Mouse (Mus musculus): ENCODE measurements around the gene Slc25a38.

Slc25a38 gene

DNA sequence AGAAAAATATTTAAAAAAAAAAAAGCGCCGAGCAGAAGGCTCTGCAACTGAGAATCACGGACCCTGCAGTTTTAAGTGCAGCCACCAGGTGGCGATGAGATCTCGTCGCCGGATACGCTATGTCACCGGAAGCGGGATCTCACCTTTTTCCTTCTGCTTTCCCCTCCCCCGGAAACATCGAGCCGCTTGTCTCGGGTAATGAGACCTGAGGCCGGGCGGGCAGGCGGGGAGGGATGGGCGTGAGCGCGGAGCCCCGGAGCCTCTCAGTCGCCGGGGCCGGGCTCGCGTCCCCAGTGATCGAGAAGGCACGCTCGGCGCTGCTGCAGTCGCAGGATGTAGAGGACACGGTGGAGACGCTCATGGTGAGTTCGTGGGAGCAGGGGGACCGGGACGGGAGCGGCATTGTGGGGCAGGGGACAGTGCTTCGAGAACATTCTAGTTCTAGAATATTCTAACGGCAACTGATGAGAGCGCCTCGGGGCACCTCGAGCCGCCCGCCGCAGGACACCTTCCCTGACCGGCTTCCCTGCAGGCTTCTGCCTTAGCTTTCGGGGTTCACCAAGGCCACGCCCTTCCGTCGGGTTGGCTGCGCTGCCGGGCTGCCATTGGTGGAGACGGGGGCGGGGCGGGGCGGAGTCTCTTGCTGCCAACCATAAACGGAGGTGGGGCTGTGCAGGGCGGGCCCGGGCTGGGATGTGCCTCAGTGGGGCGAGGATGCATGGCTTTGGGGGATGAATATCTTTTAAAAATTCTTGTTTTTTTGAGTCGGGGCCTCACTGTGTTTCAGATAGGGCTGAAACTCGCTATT lies at the start of gene Slc25a38:
Slc25a38 (plus strand) TSS at position 164 of the 808 bp plus-strand sequence.
- peak; percentile 87 for DNase-seq (ENCODE audit: low read depth, low spot score)

DNA sequence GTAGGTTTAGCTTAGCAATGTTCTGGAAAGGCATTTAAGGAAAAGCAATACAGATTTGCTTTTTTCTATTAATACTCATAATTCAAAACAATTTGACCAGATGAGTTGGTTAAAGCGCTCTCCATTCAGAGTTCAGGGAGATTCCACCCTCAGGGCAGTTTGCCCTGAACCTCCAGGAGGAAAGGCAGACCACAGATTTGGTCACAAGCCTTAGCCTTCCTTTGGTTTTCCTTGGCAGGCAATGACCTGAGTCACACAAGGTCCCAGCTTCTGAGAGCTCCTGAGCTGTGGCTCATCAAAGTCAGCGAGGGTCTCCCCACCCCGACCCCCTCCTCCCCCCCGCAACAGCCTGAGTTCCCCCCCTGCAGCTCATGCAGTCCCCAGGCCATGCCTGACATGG lies 45.9 kb upstream of the Slc25a38 start:
- DNase-seq (ENCODE audit: low read depth, low spot score), result no peak

DNA sequence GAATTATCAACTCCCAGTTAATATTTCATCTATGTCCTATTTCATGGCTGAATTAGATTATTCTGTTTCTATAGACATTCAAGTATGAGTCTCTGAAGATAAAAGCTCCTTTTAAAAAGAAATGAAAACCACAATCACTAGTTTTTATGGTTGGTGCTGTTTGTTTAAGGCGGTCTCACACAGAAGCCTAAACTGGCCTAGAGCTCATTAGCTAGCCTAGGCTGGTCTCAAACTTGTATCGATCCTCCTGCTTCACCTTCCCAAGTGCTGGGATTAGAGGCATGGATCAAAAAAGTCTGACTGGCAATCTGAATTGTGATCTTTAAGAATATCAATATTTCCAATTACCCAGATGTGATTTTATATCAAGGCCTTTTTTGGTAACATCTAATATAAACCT lies 42.6 kb upstream of the Slc25a38 start:
- DNase-seq (ENCODE audit: low read depth, low spot score), result no peak

DNA sequence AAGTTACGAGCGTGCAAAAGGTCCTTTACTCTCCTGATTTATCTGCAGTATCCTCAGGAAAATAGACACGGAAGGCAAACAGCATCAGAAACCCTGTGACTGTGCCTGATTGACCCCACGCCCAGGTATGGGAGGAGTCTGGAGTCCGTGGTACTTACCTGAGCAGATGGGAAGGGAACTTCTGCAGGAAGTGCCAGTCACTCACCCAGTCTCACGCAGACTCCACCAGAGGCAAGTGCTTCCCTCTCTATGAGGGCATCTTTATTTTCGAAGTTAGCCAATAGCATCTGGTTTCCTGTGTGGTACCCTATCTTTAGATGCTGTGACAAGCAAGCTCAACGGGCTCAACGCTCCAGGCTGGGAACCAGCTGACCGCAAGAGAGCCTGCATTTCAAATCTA lies 42.1 kb upstream of the Slc25a38 start:
- DNase-seq (ENCODE audit: low read depth, low spot score), result no peak

DNA sequence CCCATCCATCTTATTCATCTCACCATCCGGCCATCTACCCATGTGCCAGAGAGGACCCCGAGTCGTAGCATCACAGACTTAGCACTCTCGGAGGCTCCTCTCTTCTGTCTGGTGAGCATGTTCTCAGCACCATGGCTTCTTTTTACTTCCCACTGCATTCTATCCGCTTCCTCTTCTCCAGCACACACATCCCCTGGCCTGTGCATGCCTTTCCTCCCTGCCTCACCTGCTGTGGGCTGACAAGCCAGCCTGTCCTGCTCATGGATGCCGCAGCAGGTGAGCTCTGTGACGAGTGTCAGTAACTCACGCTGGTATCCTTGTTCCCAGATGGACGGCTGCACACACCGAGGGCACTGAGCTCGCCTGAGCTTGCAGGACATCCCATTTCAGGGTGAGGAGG lies 40.4 kb upstream of the Slc25a38 start, which contains the start of gene Cx3cr1:
Cx3cr1 (minus strand) TSS at position 101 of the 400 bp plus-strand sequence.
- DNase-seq (ENCODE audit: low read depth, low spot score), result no peak

DNA sequence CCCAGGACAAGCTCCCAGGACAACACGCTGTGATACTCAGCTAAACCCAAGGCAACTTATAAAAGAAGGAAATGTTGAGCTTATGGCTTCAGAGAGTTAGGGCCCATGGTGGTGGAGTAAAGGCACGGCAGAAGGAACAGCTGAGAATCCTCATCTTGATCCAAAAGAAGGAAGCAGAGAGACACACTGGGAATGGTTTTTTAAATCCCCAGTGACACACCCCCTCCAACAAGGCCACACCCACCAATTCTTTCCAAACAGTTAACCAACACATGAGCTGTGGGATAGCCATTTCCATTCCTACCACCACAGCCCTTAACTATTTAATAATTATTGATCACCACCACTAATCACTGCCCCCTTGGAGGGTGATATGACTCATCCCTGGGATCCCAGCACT lies 38.9 kb upstream of the Slc25a38 start:
- DNase-seq (ENCODE audit: low read depth, low spot score), result no peak

DNA sequence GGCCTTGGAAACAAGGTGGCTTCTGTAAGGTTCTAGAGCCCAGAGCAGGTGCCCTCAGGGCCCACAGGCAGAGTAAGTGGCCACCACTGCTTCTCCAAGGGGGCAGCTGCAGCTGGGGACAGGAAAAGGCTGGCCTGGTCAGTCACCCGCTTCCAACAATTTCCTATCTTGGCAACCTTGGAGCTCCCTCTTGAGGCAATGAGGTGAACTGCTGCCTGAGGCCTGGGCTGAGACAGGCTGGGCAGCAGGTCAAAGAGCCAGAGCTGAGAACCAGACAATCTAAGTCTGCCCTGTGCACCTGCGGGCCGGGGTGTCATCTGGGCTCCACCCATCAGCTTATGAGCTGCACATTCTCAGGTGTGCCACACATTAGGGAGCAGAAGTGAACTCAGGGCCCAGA lies 37.0 kb upstream of the Slc25a38 start:
- peak; percentile 62 for DNase-seq (ENCODE audit: low read depth, low spot score)

DNA sequence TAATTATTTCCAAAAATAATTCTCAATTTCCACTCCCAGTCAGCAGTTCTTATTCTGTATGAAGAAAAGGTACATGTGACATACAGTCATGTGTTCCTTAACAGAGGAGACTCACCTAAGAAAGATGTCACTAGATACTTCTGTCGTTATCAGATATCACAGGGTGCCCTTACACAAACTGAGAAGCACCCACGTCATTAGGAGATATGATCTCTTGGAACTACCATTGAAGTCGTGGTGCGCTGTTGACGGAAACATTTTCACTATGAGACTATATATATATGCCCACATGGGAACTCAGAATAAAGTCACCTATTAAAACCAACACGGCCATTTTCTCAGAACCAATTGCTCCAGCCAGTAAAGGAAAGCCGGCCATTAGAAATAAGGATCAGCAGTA lies 35.7 kb upstream of the Slc25a38 start:
- no peak for DNase-seq (ENCODE audit: low read depth, low spot score)

DNA sequence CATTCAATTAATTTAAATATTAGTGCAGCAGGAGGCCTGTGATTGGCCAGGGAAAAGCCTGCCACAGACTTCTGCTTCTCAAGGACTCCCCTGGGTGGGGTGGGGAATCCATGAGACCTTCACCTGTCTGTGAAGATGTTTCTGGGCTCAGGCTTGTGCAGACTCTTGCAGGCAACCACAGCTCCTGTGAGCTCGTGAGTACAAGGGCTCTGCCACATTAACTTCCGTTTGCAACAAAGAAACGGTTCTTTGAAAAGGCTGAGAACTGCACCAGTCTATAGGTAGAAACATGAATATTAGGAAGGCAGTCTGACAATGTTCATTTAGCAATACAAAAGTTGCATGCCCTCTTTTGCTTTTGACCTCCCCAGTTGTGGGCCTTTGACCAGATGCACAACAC lies 31.9 kb upstream of the Slc25a38 start:
- no peak for DNase-seq (ENCODE audit: low read depth, low spot score)

DNA sequence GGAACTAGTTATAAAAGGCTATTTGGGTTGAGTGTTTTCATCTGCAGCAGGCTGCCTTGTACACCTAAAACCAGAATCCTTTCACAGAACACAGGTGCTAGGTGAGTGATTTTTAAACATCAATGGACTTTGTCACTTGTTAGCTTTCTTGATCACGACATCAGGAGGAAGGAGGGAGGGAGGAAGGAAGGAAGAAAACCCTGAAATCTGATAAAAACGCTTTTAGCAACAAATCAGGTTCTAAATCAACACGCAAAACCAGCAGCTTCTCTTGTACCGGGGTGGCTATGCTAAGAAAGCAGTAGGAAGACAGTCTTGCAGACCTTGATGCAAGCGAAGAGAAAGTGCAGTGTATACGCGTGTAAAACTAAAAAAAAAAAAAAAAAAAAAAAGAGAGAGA lies 30.3 kb upstream of the Slc25a38 start:
- DNase-seq (ENCODE audit: low read depth, low spot score), result no peak

DNA sequence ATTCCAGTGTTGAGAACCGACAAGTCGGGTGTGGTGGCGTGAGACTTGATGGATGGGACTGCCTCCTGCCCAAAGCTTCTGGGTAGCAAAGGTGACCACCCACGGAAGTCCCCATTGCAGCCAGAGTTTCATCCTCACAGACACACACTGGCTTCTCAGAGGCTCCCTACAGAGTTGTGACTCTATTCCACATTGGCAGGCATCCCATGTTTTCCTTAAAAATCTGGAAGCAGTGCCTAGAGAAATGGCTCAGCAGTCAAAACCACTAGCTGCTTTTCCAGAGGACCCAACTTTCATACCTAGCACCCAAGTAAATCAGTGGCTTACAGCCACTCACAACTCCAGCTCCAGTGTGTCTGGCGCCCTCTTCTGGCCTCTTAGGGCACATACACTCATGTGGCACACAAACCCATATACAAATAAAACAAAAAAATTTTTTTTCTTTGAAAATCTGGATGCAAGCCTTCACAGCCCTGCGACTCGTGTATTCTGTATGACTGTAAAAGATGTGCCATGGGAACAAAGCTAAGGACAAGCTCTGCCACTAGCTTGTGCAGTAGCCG lies 29.5 kb upstream of the Slc25a38 start:
- no peak for DNase-seq (ENCODE audit: low read depth, low spot score)

DNA sequence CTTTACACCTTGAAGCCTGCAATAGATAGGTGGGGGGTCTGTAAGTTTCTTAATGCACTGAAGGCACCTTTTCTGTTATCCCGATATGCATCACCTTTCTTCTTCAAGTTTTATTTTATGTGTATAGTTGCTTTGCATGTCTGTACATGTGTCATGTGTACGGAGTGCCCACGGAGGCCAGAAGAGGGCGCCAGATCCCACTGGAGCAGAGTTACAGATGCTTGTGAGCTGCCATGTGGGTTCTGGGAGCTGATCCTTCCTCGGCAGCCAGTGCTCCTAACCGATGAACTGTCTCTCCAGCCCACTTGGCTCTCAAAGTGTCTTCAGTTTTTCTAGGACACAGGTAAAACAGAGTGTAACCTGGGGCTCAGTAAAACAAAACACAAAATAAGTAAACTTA lies 28.9 kb upstream of the Slc25a38 start:
- DNase-seq (ENCODE audit: low read depth, low spot score), result no peak

DNA sequence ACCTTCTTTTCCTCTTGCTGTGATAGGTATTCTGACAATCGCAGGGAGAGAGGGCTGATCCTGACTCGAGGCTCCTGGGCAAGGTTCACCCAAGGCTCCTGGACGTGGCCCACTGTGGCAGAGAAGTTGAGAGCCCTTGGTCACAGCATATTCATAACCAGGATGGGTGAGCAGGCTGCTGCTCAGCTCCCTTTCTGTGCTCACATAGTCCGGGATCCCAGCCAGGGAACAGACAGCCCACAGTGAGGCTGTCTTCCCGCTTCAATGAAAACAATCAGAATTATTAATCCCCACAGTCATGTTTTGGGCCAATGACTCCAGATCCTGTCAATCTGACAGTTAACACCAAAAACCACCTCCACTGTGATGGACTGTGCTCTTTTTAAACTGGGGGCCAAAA lies 28.2 kb upstream of the Slc25a38 start:
- DNase-seq (ENCODE audit: low read depth, low spot score), result no peak

DNA sequence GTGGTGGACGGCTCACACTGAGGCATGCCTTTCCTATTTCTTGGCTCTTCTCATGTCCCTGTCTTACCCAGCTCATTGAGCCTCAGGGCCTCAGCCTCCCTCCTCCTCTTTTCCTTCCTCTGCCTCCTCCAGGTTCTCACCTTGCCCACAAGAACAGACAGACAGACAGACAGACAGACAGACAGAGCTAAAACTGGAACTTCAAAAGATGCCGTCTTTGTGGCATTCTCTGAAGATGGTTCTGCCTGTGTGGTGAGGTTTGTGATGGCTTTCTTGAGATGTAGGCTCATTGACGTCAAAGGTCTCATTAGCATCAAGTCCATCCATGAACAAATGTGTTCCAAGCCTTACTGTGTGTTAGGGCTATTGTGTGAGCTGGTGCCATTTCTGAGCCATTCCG lies 27.5 kb upstream of the Slc25a38 start:
- DNase-seq (ENCODE audit: low read depth, low spot score), result no peak

DNA sequence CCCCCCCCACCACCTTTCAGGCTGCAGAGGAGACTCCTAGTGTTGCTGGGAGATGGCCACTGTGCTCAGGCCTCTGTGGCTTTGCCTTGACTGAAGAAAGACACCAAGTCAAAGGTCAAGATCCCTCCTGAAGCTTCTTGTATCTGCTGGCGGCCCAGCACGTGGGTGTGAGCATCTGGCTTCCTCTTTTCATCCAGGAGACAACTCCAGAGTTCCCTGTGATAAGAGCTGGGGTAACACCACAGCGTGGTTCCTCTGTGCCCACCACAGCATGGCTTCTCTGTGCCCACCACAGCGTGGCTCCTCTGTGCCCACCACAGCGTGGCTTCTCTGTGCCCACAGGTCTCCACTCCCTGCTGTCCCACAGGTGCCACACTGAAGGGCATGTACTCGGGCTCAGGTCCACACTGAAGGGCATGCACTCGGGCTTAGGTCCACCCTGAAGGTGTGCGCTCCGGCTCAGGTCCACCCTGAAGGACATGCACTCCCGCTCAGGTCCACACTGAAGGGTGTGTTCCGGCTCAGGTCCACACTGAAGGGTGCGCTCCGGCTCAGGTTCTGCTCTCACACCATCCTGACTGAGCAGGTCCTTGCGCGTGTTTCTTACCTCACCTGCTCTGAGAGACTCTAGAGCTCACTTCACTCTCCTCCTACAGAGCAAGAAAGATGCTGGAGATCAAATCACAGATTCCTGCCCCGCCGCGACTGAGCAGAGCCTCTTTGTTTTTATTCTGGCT lies 26.8 kb upstream of the Slc25a38 start:
- no peak for DNase-seq (ENCODE audit: low read depth, low spot score)

DNA sequence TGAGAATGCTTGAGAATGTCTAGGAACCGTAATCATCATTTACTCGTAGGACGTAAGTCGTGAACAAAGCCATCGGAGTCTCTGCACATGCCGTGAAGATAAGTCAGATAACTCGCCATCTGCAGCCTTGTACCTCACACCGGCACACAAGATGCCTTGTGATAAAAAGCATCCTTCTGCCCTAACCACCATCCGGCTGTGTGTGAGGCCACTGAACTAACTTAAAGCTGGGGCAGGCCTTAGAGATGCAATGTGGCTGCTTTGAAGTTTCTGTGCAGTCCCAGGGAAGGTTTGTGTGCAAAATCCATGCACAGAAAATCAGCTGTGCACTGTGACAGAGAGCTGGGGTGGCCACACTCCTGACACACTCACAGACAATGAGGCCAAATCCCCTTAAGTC lies 25.8 kb upstream of the Slc25a38 start:
- DNase-seq (ENCODE audit: low read depth, low spot score), result no peak

DNA sequence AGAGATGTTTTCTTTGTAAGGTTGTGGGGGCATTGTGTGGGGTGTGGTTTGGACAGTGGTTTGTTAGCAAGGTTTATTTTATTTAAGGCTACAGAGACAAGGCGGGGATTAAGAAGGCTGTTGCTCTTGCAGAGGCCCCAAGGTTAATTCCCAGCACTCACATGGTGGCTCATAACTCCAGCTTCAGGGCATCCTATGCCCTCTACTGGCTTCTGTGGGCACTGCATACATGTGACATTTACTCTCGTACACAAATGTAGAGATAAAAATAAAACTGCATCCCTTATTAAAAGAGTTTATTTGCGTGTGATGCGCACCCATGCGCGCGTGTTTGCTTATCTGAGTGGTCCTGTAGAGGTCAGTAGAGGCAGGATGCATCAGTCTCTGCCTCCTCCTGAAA lies 21.0 kb upstream of the Slc25a38 start:
- DNase-seq (ENCODE audit: low read depth, low spot score), result no peak

DNA sequence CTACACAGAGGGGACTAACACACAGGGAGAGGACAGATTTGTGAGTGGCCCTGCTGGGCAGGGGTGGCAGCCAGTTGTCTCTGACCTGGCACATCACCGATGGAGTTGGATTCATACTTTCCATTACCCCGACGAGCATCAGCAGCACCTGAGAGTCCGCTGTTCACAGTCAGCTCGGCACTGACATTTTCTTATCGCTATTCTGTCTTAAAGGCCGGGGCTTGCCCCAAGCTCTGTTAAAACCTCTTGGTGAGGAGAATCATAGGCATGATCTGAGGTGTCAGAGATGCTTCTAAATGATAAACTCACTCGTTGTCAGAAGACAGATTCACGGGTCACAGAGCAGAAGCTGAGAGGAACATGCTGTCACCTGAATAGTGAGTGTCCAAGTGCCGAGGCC lies 19.1 kb upstream of the Slc25a38 start:
- DNase-seq (ENCODE audit: low read depth, low spot score), result no peak

DNA sequence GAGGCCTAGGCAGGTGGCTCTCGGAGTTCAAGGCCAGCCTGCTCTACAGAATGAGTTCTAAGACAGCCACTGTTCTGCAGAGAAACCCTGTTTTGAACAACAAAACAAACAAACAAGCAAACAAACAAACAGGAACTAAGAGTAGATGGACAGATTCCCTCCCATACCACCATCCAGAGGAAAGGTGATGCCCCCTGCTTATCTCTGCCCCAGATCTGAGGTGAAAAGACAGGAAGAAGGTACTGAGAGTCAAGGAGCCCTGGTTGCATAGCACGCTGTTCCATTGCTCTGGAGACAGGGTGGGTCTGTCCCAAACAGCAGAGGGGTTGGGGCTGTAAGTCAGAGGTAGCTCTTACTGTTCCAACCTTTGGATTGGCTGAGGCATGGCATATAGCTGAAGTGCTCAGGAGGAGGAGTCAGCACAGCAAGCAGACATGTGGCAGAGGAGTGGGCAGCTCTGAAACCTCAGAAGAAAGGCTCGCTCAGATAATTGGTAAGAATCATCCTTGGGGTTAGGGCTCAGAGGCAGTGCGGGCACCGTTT lies 18.4 kb upstream of the Slc25a38 start, which contains the start of gene Ccr8:
Ccr8 (plus strand) TSS at position 419 of the 543 bp plus-strand sequence.
- no peak for DNase-seq (ENCODE audit: low read depth, low spot score)

DNA sequence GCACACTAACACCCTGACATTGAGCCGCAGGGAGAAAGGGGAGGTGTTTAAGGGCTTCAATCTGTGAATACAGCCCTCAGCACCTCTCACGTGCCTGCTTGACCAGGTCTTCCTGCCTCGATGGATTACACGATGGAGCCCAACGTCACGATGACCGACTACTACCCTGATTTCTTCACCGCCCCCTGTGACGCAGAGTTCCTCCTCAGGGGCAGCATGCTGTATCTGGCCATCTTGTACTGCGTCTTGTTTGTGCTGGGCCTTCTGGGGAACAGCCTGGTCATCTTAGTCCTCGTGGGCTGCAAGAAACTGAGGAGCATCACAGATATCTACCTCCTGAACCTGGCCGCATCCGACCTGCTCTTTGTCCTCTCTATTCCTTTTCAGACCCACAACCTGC lies 16.5 kb upstream of the Slc25a38 start:
- no peak for DNase-seq (ENCODE audit: low read depth, low spot score)

DNA sequence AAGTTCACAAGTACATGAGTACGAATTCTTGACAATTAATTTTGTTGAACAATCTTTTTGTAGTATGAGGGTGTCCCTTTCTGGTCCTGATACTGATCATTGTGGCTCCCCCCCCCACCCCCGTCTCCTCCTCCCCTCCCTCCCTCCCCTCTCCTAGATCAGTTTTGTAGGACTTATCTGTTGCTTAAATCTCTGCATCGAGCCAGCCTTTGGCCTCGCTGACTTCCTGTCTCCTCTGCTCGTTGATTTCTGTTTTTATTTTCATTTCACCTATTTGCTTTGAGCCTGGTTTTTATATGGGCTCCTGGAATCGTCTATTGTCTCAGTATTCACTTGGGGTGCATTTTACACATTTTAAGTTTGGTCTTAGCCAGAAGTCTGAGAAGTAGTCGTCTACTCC lies 14.3 kb upstream of the Slc25a38 start:
- DNase-seq (ENCODE audit: low read depth, low spot score), result no peak

DNA sequence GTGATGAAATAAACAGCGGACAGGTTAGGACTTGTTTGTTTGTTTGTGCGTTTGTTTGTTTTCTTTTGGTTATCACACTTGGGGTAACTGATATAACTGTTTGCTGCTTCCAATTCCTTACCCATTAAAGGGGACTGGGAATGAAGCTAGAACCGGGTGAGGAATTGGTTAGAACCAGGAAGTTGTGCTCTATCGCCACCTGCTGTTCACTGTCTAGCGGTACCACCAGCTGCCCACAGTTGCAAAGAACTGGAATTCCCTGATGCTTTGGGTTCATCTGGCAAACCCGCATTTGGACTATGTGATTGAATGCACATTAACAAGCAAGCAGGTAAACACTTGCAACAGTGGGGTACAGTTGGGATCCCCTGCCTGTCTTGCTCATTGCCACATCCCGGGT lies 11.5 kb upstream of the Slc25a38 start:
- DNase-seq (ENCODE audit: low read depth, low spot score), result peak; percentile 56

Measured in retina, postnatal 7 days (tissue).